Mouse (Mus musculus) embryonic fibroblast, embryonic 13.5 days (primary cell): ENCODE measurements around the gene Lrrfip1.

Source experiments
- CTCF ChIP-seq: IDR thresholded peaks from 2 replicates; pipeline ENCODE4 v1.5.1; 2011; ENCODE audit warnings: mild to moderate bottlenecking, control low read depth, low read length, moderate library complexity, borderline replicate concordance; ENCODE audit not compliant: insufficient read depth
- POLR2A ChIP-seq: IDR thresholded peaks from 2 replicates; pipeline ENCODE4 v1.6.1; 2011; ENCODE audit warnings: low read depth, mild to moderate bottlenecking, control low read depth, low read length, moderate library complexity

GRCm38 (mm10) chr1:91035266-91035665 lies 36.7 kb downstream of the Lrrfip1 start:
- no peak for TF ChIP-seq POLR2A
- no peak for TF ChIP-seq CTCF
